Mouse (Mus musculus) heart, embryonic 10.5 days (tissue): Measurements from ENCODE around the gene Nup43. TPM values are rescaled to one million over a fixed set of nuclear protein-coding genes. Genes with fewer than 3 reads are reported as not detected.

ENCODE experiments used
- DNase-seq: peaks from one replicate; pipeline ENCODE4 v3.0.0-alpha.2; 2017; ENCODE audit warnings: low spot score
- H3K27ac ChIP-seq: fragments of 300-500 bp; sonication (generic); 2 replicates; pipeline ENCODE4 v1.5.1; 2016; ENCODE audit warnings: mild to moderate bottlenecking
- H3K27me3 ChIP-seq: fragments of 300-500 bp; sonication (generic); 2 replicates; pipeline ENCODE4 v1.6.1; 2016; ENCODE audit warnings: mild to moderate bottlenecking; ENCODE audit not compliant: poor library complexity, insufficient read depth, severe bottlenecking
- H3K36me3 ChIP-seq: fragments of 300-500 bp; sonication (generic); 2 replicates; pipeline ENCODE4 v1.6.1; 2016; ENCODE audit warnings: mild to moderate bottlenecking, moderate library complexity
- H3K4me1 ChIP-seq: fragments of 300-500 bp; sonication (generic); 2 replicates; pipeline ENCODE4 v1.6.1; 2016; ENCODE audit warnings: mild to moderate bottlenecking
- H3K4me3 ChIP-seq: fragments of 300-500 bp; sonication (generic); 2 replicates; pipeline ENCODE4 v1.5.1; 2016; ENCODE audit warnings: mild to moderate bottlenecking, moderate library complexity
- H3K9me3 ChIP-seq: fragments of 300-500 bp; sonication (generic); 2 replicates; pipeline ENCODE4 v1.6.1; 2016; ENCODE audit warnings: mild to moderate bottlenecking, moderate library complexity
- WGBS: fragments of 180-500 bp; shearing (Covaris S2); methylation state at CpG from one replicate; pipeline ENCODE4 v1.1.7; 2016; 5-methylcytosine and 5-hydroxymethylcytosine counted together
- polyA plus RNA-seq: library from polyadenylated mRNA; unstranded; fragments of >200 nt; fragmentation: Nextera tagmentation; extraction: Ambion mirVana; gene quantifications from 2 replicates; pipeline ENCODE4 v1.2.1, GENCODE M21; 2016

Gene Nup43
- polyA plus RNA-seq, 1 experiment from 2014 or later, result 72.0 TPM

GRCm38 (mm10) chr10:7710121-7710520 lies 42.8 kb downstream of the Nup43 start:
- H3K9me3 ChIP-seq, result no peaks in the 10 kb centered on the region
- H3K4me1 ChIP-seq, result no peaks in the 10 kb centered on the region
- no peak overlapping the region for H3K27ac ChIP-seq
- no peaks in the 10 kb centered on the region for H3K27me3 ChIP-seq
- DNase-seq, result no peak
- WGBS, result 89% methylated on average over 5 of the region's 5 CpGs
- H3K4me3 ChIP-seq, result no peak overlapping the region
- H3K36me3 ChIP-seq, result peaks cover 81% of the 10 kb centered on the region

DNA sequence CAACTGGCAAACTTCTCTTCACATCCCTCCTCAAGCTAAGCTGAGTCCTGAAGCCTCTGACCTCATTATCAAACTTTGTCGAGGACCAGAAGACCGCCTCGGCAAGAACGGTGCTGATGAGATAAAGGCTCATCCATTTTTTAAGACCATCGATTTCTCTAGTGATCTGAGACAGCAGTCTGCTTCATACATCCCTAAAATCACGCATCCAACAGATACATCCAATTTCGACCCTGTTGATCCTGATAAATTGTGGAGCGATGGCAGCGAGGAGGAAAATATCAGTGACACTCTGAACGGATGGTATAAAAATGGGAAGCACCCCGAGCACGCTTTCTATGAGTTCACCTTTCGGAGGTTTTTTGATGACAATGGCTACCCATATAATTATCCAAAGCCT lies 45.2 kb downstream of the Nup43 start:
- Histone ChIP-seq H3K4me3 (no peak overlapping the region), H3K36me3 (peaks cover 69% of the 10 kb centered on the region), H3K4me1 (no peaks in the 10 kb centered on the region), H3K27me3 (no peaks in the 10 kb centered on the region), H3K9me3 (no peaks in the 10 kb centered on the region), H3K27ac (no peak overlapping the region)
- WGBS, result 88% methylated on average over 13 of the region's 13 CpGs
- no peak for DNase-seq

GRCm38 (mm10) chr10:7715056-7715455 lies 47.8 kb downstream of the Nup43 start:
- Histone ChIP-seq H3K27me3 (no peaks in the 10 kb centered on the region), H3K36me3 (peaks cover 47% of the 10 kb centered on the region), H3K4me3 (no peak overlapping the region), H3K9me3 (no peaks in the 10 kb centered on the region), H3K4me1 (no peaks in the 10 kb centered on the region), H3K27ac (no peak overlapping the region)
- no peak for DNase-seq
- WGBS, result 80% methylated on average over 7 of the region's 7 CpGs

DNA sequence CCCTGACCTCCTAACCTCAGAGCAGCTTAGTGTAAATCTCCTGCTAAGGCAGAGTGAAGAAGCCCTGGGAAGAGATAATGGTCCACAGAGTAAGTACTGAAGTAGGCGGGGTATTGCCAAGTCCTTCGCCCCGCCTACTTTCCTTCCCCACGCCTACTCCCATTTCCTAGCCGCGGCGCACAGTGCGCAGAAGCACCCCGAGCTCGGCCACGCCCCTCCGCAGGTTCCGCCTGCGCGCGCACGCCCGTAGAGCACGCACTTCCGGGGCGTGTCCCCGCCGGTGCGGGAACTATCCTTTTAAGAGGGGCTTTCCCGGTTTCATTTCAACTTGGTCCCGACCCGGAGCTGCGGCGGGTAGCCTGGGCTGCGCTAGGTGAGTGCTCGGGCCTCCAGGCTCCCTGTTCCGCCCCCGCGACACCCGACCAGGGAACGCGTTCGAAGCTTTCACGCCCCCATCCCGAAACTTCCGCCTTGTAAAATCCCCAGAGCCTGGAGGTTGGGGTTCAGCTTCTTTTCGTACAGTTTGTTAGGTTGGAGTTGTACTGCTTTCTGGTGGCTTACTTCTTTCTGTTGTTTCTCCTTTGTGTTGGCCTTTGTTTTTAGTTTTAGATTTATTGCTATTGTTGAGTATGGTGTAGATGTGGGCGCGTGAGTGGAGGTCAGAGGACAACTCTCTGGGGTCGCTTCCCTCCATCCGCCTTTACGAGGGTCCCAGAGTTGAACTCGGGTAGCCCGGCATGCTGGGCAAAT lies 58.6 kb downstream of the Nup43 start, which contains the start of gene Katna1:
Gene Katna1, plus strand, starts transcription at position 250 of the 750 bp plus-strand sequence.
- peak within 1 kb of the TSS; percentile 93 for H3K4me3 ChIP-seq
- no peaks in the 10 kb centered on the region for H3K9me3 ChIP-seq
- no peaks in the 10 kb centered on the region for H3K36me3 ChIP-seq
- H3K27ac ChIP-seq, result peak within 1 kb of the TSS; percentile 92
- under 1% methylated on average over 49 of the region's 49 CpGs for WGBS
- no peaks in the 10 kb centered on the region for H3K27me3 ChIP-seq
- H3K4me1 ChIP-seq, result 0 out of 2 replicates have a peak, but pooled peaks cover 7% of the 10 kb centered on the region
- DNase-seq, result peak; percentile 98

DNA sequence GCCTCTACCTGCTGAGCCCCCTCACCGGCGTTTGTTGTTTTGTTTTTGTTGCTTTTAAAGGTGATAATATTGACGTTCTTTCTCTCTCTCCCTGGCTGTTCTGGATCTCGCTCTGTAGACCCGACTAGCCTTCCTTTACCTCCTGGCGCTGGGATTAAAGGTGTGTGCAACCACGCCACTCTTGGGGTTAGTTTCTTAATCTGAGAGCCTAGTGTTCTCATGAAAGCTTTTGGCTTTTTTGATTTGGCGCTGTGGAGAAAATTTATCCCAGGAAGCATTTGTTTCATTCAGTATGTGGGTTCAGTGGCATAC lies 59.2 kb downstream of the Nup43 start:
- no peaks in the 10 kb centered on the region for H3K36me3 ChIP-seq
- 0% methylated on average over 8 of the region's 8 CpGs for WGBS
- DNase-seq, result no peak
- peak overlapping the region; percentile 92 for H3K27ac ChIP-seq
- peaks cover 7% of the 10 kb centered on the region; the same call in 1 of the 2 replicates for H3K4me1 ChIP-seq
- no peaks in the 10 kb centered on the region for H3K27me3 ChIP-seq
- no peaks in the 10 kb centered on the region for H3K9me3 ChIP-seq
- H3K4me3 ChIP-seq, result peak overlapping the region; percentile 93

- DNase-seq, result no peak
- Histone ChIP-seq H3K27ac (no peak overlapping the region), H3K4me1 (peaks cover 11% of the 10 kb centered on the region; the same call in 1 of the 2 replicates), H3K36me3 (no peaks in the 10 kb centered on the region), H3K27me3 (no peaks in the 10 kb centered on the region), H3K9me3 (no peaks in the 10 kb centered on the region), H3K4me3 (peak overlapping the region; percentile 93)
- 24% methylated on average over 3 of the region's 3 CpGs for WGBS
Observed at GRCm38 (mm10) chr10:7727011-7727410, 59.7 kb downstream of the Nup43 start.

Other genes starting within 250 kb of the Nup43 start
- gene Ulbp1, start 193.9 kb upstream of the Nup43 start, polyA plus RNA-seq, result 5.6 and 6.3 TPM in 2 replicates
- 3.5 and 3.7 TPM in 2 replicates for gene Lrp11, start 77.7 kb upstream of the Nup43 start, polyA plus RNA-seq
- gene Pcmt1, start 13.6 kb downstream of the Nup43 start, polyA plus RNA-seq, result 143 and 148 TPM in 2 replicates
- gene Lats1, start 13.7 kb downstream of the Nup43 start, polyA plus RNA-seq, result 3.6 and 4.7 TPM in 2 replicates
- 42.8 and 57.9 TPM in 2 replicates for gene Katna1, start 58.5 kb downstream of the Nup43 start, polyA plus RNA-seq
- 72.4 and 74.5 TPM in 2 replicates for gene Ginm1, start 125.3 kb downstream of the Nup43 start, polyA plus RNA-seq
- 31.2 and 38.8 TPM in 2 replicates for gene Ppil4, start 125.4 kb downstream of the Nup43 start, polyA plus RNA-seq
- 0.11 and 0.12 TPM in 2 replicates for gene Zc3h12d, start 165.0 kb downstream of the Nup43 start, polyA plus RNA-seq